Mouse (Mus musculus) G1E (cell line): ENCODE measurements around the gene Actr1a.

Experiments
- CTCF ChIP-seq: IDR thresholded peaks from 2 replicates; pipeline ENCODE4 v1.5.1; 2012; ENCODE audit warnings: low read depth, low read length, inconsistent platforms, mixed read lengths
- GATA1 ChIP-seq: IDR thresholded peaks from 2 replicates; pipeline ENCODE4 v1.6.1; 2012; ENCODE audit warnings: borderline replicate concordance, low read length, inconsistent platforms, mixed read lengths
- GATA2 ChIP-seq: IDR thresholded peaks from 2 replicates; pipeline ENCODE4 v1.6.1; 2012; ENCODE audit warnings: low read depth, low read length, inconsistent platforms, borderline replicate concordance
- POLR2AphosphoS5 ChIP-seq: IDR thresholded peaks from 2 replicates; pipeline ENCODE4 v1.6.1; 2012; ENCODE audit warnings: low read depth, low read length, inconsistent platforms; ENCODE audit not compliant: insufficient replicate concordance
- TAL1 ChIP-seq: conservative IDR thresholded peaks from 2 replicates; pipeline ENCODE4 v1.6.1; 2012; ENCODE audit warnings: low read depth, low read length, inconsistent platforms, mixed read lengths

GRCm38 (mm10) chr19:46406592-46407386 is 11.2 kb upstream of the Actr1a start:
- TF ChIP-seq CTCF: no peak
- TF ChIP-seq GATA1: no peak
- no peak for TF ChIP-seq POLR2AphosphoS5
- no peak for TF ChIP-seq TAL1
- TF ChIP-seq GATA2: no peak
